Mouse (Mus musculus): ENCODE measurements around the gene Mgst2. TPM values are rescaled to one million over a fixed set of nuclear protein-coding genes. Genes with fewer than 3 reads are reported as not detected.

The Mgst2 gene
- 256 TPM for polyA plus RNA-seq (2017; shearing (Covaris generic))

GRCm38 (mm10) chr3:51660060-51660459 is at the start of gene Mgst2:
Gene Mgst2 (plus strand): TSS chr3:51660360.

Other genes with a start within 250 kb of the Mgst2 start
- gene Naa15, start 245.2 kb upstream of the Mgst2 start, polyA plus RNA-seq (2017; shearing (Covaris generic)) = 65.2 TPM
- gene Rab33b, start 176.4 kb upstream of the Mgst2 start, polyA plus RNA-seq (2017; shearing (Covaris generic)) = 22.1 TPM
- 10.5 TPM for gene Setd7, start 99.5 kb upstream of the Mgst2 start, polyA plus RNA-seq (2017; shearing (Covaris generic))

Data from activated CD4-positive, CD25-positive, alpha-beta regulatory T cell, adult 9 weeks (primary cell).